Mouse (Mus musculus): ENCODE measurements at regions not wholly inside any gene's neighbourhood (a gene's known extent, or its start where the extent isn't known, plus 50 kb on each side); places are given as distances from the start of the nearest gene placed in this dataset.

GRCm38 (mm10) chr10:38147421-38147820 lies 674.2 kb downstream of the Rfpl4b start:
- intact Hi-C loops (cut with DNase I), result no loop called here

GRCm38 (mm10) chr10:38139196-38139595 lies 682.4 kb downstream of the Rfpl4b start:
- intact Hi-C loops (cut with DNase I), result no loop called here

- intact Hi-C loops (cut with DNase I), result no loop called here
Observed at GRCm38 (mm10) chr10:38121911-38122573, 699.5 kb downstream of the Rfpl4b start.

- intact Hi-C loops (cut with DNase I), result no loop called here
Observed at GRCm38 (mm10) chr10:38118601-38119000, 703.0 kb downstream of the Rfpl4b start.

GRCm38 (mm10) chr10:38116516-38116915 lies 705.1 kb downstream of the Rfpl4b start:
- intact Hi-C loops (cut with DNase I), result no loop called here

- intact Hi-C loops (cut with DNase I), result no loop called here
Observed at GRCm38 (mm10) chr10:38114194-38114593, 707.4 kb downstream of the Rfpl4b start.

- intact Hi-C loops (cut with DNase I), result no loop called here
Observed at GRCm38 (mm10) chr10:38108591-38108990, 713.0 kb downstream of the Rfpl4b start.

- intact Hi-C loops (cut with DNase I), result no loop called here
Observed at GRCm38 (mm10) chr10:38103570-38103969, 718.0 kb downstream of the Rfpl4b start.

GRCm38 (mm10) chr10:38078521-38078920 lies 743.1 kb downstream of the Rfpl4b start:
- intact Hi-C loops (cut with DNase I), result no loop called here

- intact Hi-C loops (cut with DNase I), result no loop called here
Observed at GRCm38 (mm10) chr10:38072394-38072793, 749.2 kb downstream of the Rfpl4b start.

GRCm38 (mm10) chr10:38059050-38059449 lies 762.5 kb downstream of the Rfpl4b start:
- intact Hi-C loops (cut with DNase I), result no loop called here

- intact Hi-C loops (cut with DNase I), result no loop called here
Observed at GRCm38 (mm10) chr10:38010452-38010851, 811.1 kb downstream of the Rfpl4b start.

- intact Hi-C loops (cut with DNase I), result no loop called here
Observed at GRCm38 (mm10) chr10:37995691-37996445, 825.7 kb downstream of the Rfpl4b start.

GRCm38 (mm10) chr10:37988297-37989263 lies 833.0 kb downstream of the Rfpl4b start:
- intact Hi-C loops (cut with DNase I), result no loop called here

- intact Hi-C loops (cut with DNase I), result no loop called here
Observed at GRCm38 (mm10) chr10:37978899-37979539, 840.3 kb upstream of the Marcks start.

GRCm38 (mm10) chr10:37960051-37960450 lies 821.3 kb upstream of the Marcks start:
- intact Hi-C loops (cut with DNase I), result no loop called here

- intact Hi-C loops (cut with DNase I), result no loop called here
Observed at GRCm38 (mm10) chr10:37914780-37915179, 776.1 kb upstream of the Marcks start.

GRCm38 (mm10) chr10:37911669-37912068 lies 772.9 kb upstream of the Marcks start:
- intact Hi-C loops (cut with DNase I), result no loop called here

GRCm38 (mm10) chr10:37908276-37908675 lies 769.6 kb upstream of the Marcks start:
- intact Hi-C loops (cut with DNase I), result no loop called here

- intact Hi-C loops (cut with DNase I), result no loop called here
Observed at GRCm38 (mm10) chr10:37907731-37908130, 769.0 kb upstream of the Marcks start.

- intact Hi-C loops (cut with DNase I), result no loop called here
Observed at GRCm38 (mm10) chr10:37887961-37888360, 749.2 kb upstream of the Marcks start.
